Mouse (Mus musculus): ENCODE measurements around the gene Pde7b.
A peak's percentile ranks its signal among the peaks of the same experiment; 100 is the strongest.

Pde7b gene

GRCm38 (mm10) chr10:20722651-20723520 is 2.0 kb downstream of the Pde7b start:
- peak; percentile 35 for DNase-seq

- no peak for DNase-seq
These were observed 5.7 kb downstream of the Pde7b start for GRCm38 (mm10) chr10:20719201-20719600.

GRCm38 (mm10) chr10:20700633-20701032 is 24.2 kb downstream of the Pde7b start:
- DNase-seq: no peak

- DNase-seq: no peak
These were observed 25.0 kb downstream of the Pde7b start for GRCm38 (mm10) chr10:20699874-20700273.

- DNase-seq: no peak
These were observed 29.2 kb downstream of the Pde7b start for GRCm38 (mm10) chr10:20695637-20696036.

- no peak for DNase-seq
These were observed 34.9 kb downstream of the Pde7b start for GRCm38 (mm10) chr10:20690002-20690401.

GRCm38 (mm10) chr10:20684151-20684550 is 40.7 kb downstream of the Pde7b start:
- no peak for DNase-seq

- DNase-seq: no peak
These were observed 43.9 kb downstream of the Pde7b start for GRCm38 (mm10) chr10:20680986-20681385.

GRCm38 (mm10) chr10:20675321-20675720 is 49.6 kb downstream of the Pde7b start:
- DNase-seq: peak; percentile 31

- peak; percentile 17 for DNase-seq
These were observed 51.1 kb downstream of the Pde7b start for GRCm38 (mm10) chr10:20673798-20674197.

- DNase-seq: no peak
These were observed 52.3 kb downstream of the Pde7b start for GRCm38 (mm10) chr10:20672591-20672990.

GRCm38 (mm10) chr10:20671621-20672020 is 53.3 kb downstream of the Pde7b start:
- DNase-seq: no peak

GRCm38 (mm10) chr10:20670541-20670940 is 54.3 kb downstream of the Pde7b start:
- no peak for DNase-seq

GRCm38 (mm10) chr10:20669467-20669866 is 55.4 kb downstream of the Pde7b start:
- DNase-seq: no peak

- DNase-seq: no peak
These were observed 56.3 kb downstream of the Pde7b start for GRCm38 (mm10) chr10:20668577-20668976.

GRCm38 (mm10) chr10:20666655-20667054 is 58.2 kb downstream of the Pde7b start:
- DNase-seq: no peak

- DNase-seq: peak; percentile 20
These were observed 61.9 kb downstream of the Pde7b start for GRCm38 (mm10) chr10:20662951-20663350.

GRCm38 (mm10) chr10:20661684-20662083 is 63.2 kb downstream of the Pde7b start:
- no peak for DNase-seq

GRCm38 (mm10) chr10:20659718-20660117 is 65.2 kb downstream of the Pde7b start:
- DNase-seq: no peak

- DNase-seq: no peak
These were observed 65.6 kb downstream of the Pde7b start for GRCm38 (mm10) chr10:20659268-20659667.

GRCm38 (mm10) chr10:20658716-20659115 is 66.2 kb downstream of the Pde7b start:
- DNase-seq: no peak

- no peak for DNase-seq
These were observed 67.4 kb downstream of the Pde7b start for GRCm38 (mm10) chr10:20657316-20658081.

- DNase-seq: no peak
These were observed 70.3 kb downstream of the Pde7b start for GRCm38 (mm10) chr10:20654590-20654989.

GRCm38 (mm10) chr10:20654187-20654586 is 70.7 kb downstream of the Pde7b start:
- no peak for DNase-seq

All from kidney, adult 9 months (tissue).